Mouse (Mus musculus) forebrain, embryonic 10.5 days (tissue): ENCODE measurements around the gene Nme7. TPM values are rescaled to one million over a fixed set of nuclear protein-coding genes. Genes with fewer than 3 reads are reported as not detected.

ENCODE experiments used
- DNase-seq: peaks from one replicate; pipeline ENCODE4 v3.0.0-alpha.2; 2017; ENCODE audit warnings: low spot score; ENCODE audit errors: extremely low spot score
- H3K27ac ChIP-seq: fragments of 300-500 bp; sonication (generic); 2 replicates; pipeline ENCODE4 v1.5.1; 2016; ENCODE audit warnings: mild to moderate bottlenecking
- H3K27me3 ChIP-seq: fragments of 300-500 bp; sonication (generic); 2 replicates; pipeline ENCODE4 v1.6.1; 2016; ENCODE audit warnings: mild to moderate bottlenecking; ENCODE audit not compliant: poor library complexity, severe bottlenecking
- H3K36me3 ChIP-seq: fragments of 300-500 bp; sonication (generic); replicated peaks from 2 replicates; pipeline ENCODE4 v1.6.1; 2016; ENCODE audit warnings: mild to moderate bottlenecking, moderate library complexity
- H3K4me1 ChIP-seq: fragments of 300-500 bp; sonication (generic); 2 replicates; pipeline ENCODE4 v1.6.1; 2016
- H3K4me3 ChIP-seq: fragments of 300-500 bp; sonication (generic); 2 replicates; pipeline ENCODE4 v1.5.1; 2016; ENCODE audit warnings: mild to moderate bottlenecking, moderate library complexity
- H3K9me3 ChIP-seq: fragments of 300-500 bp; sonication (generic); 2 replicates; pipeline ENCODE4 v1.6.1; 2016; ENCODE audit warnings: mild to moderate bottlenecking, moderate library complexity
- WGBS: fragments of 180-500 bp; shearing (Covaris S2); methylation state at CpG from one replicate; pipeline ENCODE4 v1.1.7; 2016; 5-methylcytosine and 5-hydroxymethylcytosine counted together
- polyA plus RNA-seq: library from polyadenylated mRNA; unstranded; fragments of >200 nt; fragmentation: Nextera tagmentation; extraction: Ambion mirVana; gene quantifications from 2 replicates; pipeline ENCODE4 v1.2.1, GENCODE M21; 2016

Gene Nme7
- polyA plus RNA-seq, 1 experiment from 2014 or later = 48.8 TPM

- WGBS = 84% methylated on average over 4 of the region's 4 CpGs
- no peak for DNase-seq
Measured at GRCm38 (mm10) chr1:164450644-164451043, 146.7 kb downstream of the Nme7 start.

GRCm38 (mm10) chr1:164451346-164451745 lies 147.4 kb downstream of the Nme7 start:
- H3K27ac ChIP-seq = no peak overlapping the region
- H3K9me3 ChIP-seq = no peaks in the 10 kb centered on the region
- no peak for DNase-seq
- H3K4me1 ChIP-seq = peaks cover 19% of the 10 kb centered on the region
- peaks cover 14% of the 10 kb centered on the region for H3K27me3 ChIP-seq
- H3K36me3 ChIP-seq = peaks cover 22% of the 10 kb centered on the region
- H3K4me3 ChIP-seq = no peak overlapping the region
- WGBS = 97% methylated on average over 5 of the region's 5 CpGs

More at GRCm38 (mm10) chr1:164450644-164451043, 146.7 kb downstream of the Nme7 start:
- peaks cover 22% of the 10 kb centered on the region for H3K36me3 ChIP-seq
- H3K9me3 ChIP-seq = no peaks in the 10 kb centered on the region
- H3K27me3 ChIP-seq = peaks cover 7% of the 10 kb centered on the region
- H3K27ac ChIP-seq = no peak overlapping the region
- H3K4me3 ChIP-seq = no peak overlapping the region
- peaks cover 12% of the 10 kb centered on the region for H3K4me1 ChIP-seq

- no peaks in the 10 kb centered on the region for H3K9me3 ChIP-seq
- H3K27ac ChIP-seq = no peak overlapping the region
- peaks cover 26% of the 10 kb centered on the region for H3K27me3 ChIP-seq
- WGBS = 94% methylated on average over 6 of the region's 6 CpGs
- peaks cover 31% of the 10 kb centered on the region for H3K4me1 ChIP-seq
- no peak overlapping the region for H3K4me3 ChIP-seq
- H3K36me3 ChIP-seq = peaks cover 22% of the 10 kb centered on the region
- no peak for DNase-seq
Measured at GRCm38 (mm10) chr1:164452580-164452979, 148.7 kb downstream of the Nme7 start.

GRCm38 (mm10) chr1:164453146-164453545 lies 149.2 kb downstream of the Nme7 start:
- Histone ChIP-seq H3K4me1 (peaks cover 35% of the 10 kb centered on the region), H3K9me3 (no peaks in the 10 kb centered on the region), H3K27ac (no peak overlapping the region), H3K27me3 (peaks cover 29% of the 10 kb centered on the region), H3K36me3 (peaks cover 22% of the 10 kb centered on the region), H3K4me3 (no peak overlapping the region)
- no peak for DNase-seq
- WGBS = 95% methylated on average over 8 of the region's 8 CpGs

GRCm38 (mm10) chr1:164453739-164454138 lies 149.8 kb downstream of the Nme7 start:
- 93% methylated on average over 5 of the region's 5 CpGs for WGBS

GRCm38 (mm10) chr1:164454747-164455400 lies 151.0 kb downstream of the Nme7 start:
- no peaks in the 10 kb centered on the region for H3K9me3 ChIP-seq
- H3K27me3 ChIP-seq = peaks cover 46% of the 10 kb centered on the region
- DNase-seq = peak; percentile 24
- no peak overlapping the region for H3K27ac ChIP-seq
- peaks cover 19% of the 10 kb centered on the region for H3K36me3 ChIP-seq
- WGBS = 49% methylated on average over 14 of the region's 14 CpGs
- peak overlapping the region; percentile 28; the same call in 1 of the 2 replicates for H3K4me3 ChIP-seq
- H3K4me1 ChIP-seq = peaks cover 45% of the 10 kb centered on the region

More at GRCm38 (mm10) chr1:164453739-164454138, 149.8 kb downstream of the Nme7 start:
- Histone ChIP-seq H3K27me3 (peaks cover 35% of the 10 kb centered on the region), H3K27ac (no peak overlapping the region), H3K36me3 (peaks cover 22% of the 10 kb centered on the region), H3K4me3 (no peak overlapping the region), H3K4me1 (peaks cover 41% of the 10 kb centered on the region), H3K9me3 (no peaks in the 10 kb centered on the region)
- DNase-seq = no peak

- peak overlapping the region; percentile 71; the same call in 1 of the 2 replicates for H3K4me3 ChIP-seq
- peaks cover 45% of the 10 kb centered on the region for H3K4me1 ChIP-seq
- no peak for DNase-seq
- peaks cover 18% of the 10 kb centered on the region for H3K36me3 ChIP-seq
- H3K27me3 ChIP-seq = peaks cover 53% of the 10 kb centered on the region
- 80% methylated on average over 7 of the region's 7 CpGs for WGBS
- H3K9me3 ChIP-seq = no peaks in the 10 kb centered on the region
- no peak overlapping the region for H3K27ac ChIP-seq
Measured at GRCm38 (mm10) chr1:164455614-164456013, 151.7 kb downstream of the Nme7 start.

- Histone ChIP-seq H3K36me3 (peaks cover 18% of the 10 kb centered on the region), H3K9me3 (no peaks in the 10 kb centered on the region), H3K27me3 (peaks cover 58% of the 10 kb centered on the region), H3K27ac (no peak overlapping the region), H3K4me1 (peaks cover 47% of the 10 kb centered on the region), H3K4me3 (peak overlapping the region; percentile 71)
- 26% methylated on average over 6 of the region's 6 CpGs for WGBS
- no peak for DNase-seq
Measured at GRCm38 (mm10) chr1:164456065-164456464, 152.1 kb downstream of the Nme7 start.

GRCm38 (mm10) chr1:164456731-164457130 lies 152.8 kb downstream of the Nme7 start:
- peaks cover 15% of the 10 kb centered on the region for H3K36me3 ChIP-seq
- DNase-seq = no peak
- 4% methylated on average over 8 of the region's 8 CpGs for WGBS
- H3K27ac ChIP-seq = no peak overlapping the region
- peaks cover 52% of the 10 kb centered on the region for H3K4me1 ChIP-seq
- peak overlapping the region; percentile 71 for H3K4me3 ChIP-seq
- no peaks in the 10 kb centered on the region for H3K9me3 ChIP-seq
- peaks cover 65% of the 10 kb centered on the region for H3K27me3 ChIP-seq

GRCm38 (mm10) chr1:164457531-164458244 lies 153.8 kb downstream of the Nme7 start:
- peak; percentile 73 for DNase-seq
- Histone ChIP-seq H3K27me3 (peaks cover 69% of the 10 kb centered on the region), H3K4me1 (peaks cover 56% of the 10 kb centered on the region)

GRCm38 (mm10) chr1:164458245-164458613 lies 154.3 kb downstream of the Nme7 start, which contains the start of gene Atp1b1:
Gene Atp1b1, minus strand, starts transcription at chr1:164458355.
- no peaks in the 10 kb centered on the region for H3K9me3 ChIP-seq
- WGBS = under 1% methylated on average over 35 of the region's 35 CpGs
- H3K4me3 ChIP-seq = peak within 1 kb of the TSS; percentile 71
- DNase-seq = peak; percentile 79
- peaks cover 56% of the 10 kb centered on the region for H3K4me1 ChIP-seq
- H3K36me3 ChIP-seq = peaks cover 4% of the 10 kb centered on the region
- peak within 1 kb of the TSS; percentile 91 for H3K27ac ChIP-seq
- peaks cover 69% of the 10 kb centered on the region for H3K27me3 ChIP-seq

More at GRCm38 (mm10) chr1:164457531-164458244, 153.8 kb downstream of the Nme7 start:
- Histone ChIP-seq H3K36me3 (peaks cover 10% of the 10 kb centered on the region), H3K27ac (peak overlapping the region; percentile 91), H3K9me3 (no peaks in the 10 kb centered on the region), H3K4me3 (peak overlapping the region; percentile 71)
- WGBS = under 1% methylated on average over 55 of the region's 76 CpGs

- Histone ChIP-seq H3K27ac (peak overlapping the region; percentile 91), H3K9me3 (no peaks in the 10 kb centered on the region), H3K4me1 (peaks cover 56% of the 10 kb centered on the region), H3K4me3 (peak overlapping the region; percentile 71), H3K27me3 (peaks cover 69% of the 10 kb centered on the region), H3K36me3 (peaks cover under 1% of the 10 kb centered on the region; the same call in 1 of the 2 replicates)
- no peak for DNase-seq
- WGBS = 3% methylated on average over 22 of the region's 22 CpGs
Measured at GRCm38 (mm10) chr1:164458621-164459051, 154.7 kb downstream of the Nme7 start.
